Mouse (Mus musculus): Measurements from ENCODE around the gene Mst1. TPM values are rescaled to one million over a fixed set of nuclear protein-coding genes. Genes with fewer than 3 reads are reported as not detected.

The Mst1 gene
- polyA plus RNA-seq, 1 experiment from 2014 or later, result 62.0 TPM

- H3K4me3 ChIP-seq (ENCODE audit: low read depth, low read length), result no peak overlapping the region
- H3K4me2 ChIP-seq (ENCODE audit: low read depth, low read length), result no peak overlapping the region
- H3K36me3 ChIP-seq (ENCODE audit: control insufficient read depth, insufficient read depth), result no peaks in the 10 kb centered on the region
- H3K27me3 ChIP-seq (ENCODE audit: control insufficient read depth, insufficient read depth, low read depth, low read length), result no peaks in the 10 kb centered on the region; the same call in none of the 2 replicates
- WGBS (ENCODE audit: insufficient replicate concordance), result 23% methylated on average over 10 of the region's 11 CpGs
- ATAC-seq (ENCODE audit: low read depth), result peak; percentile 37; the same call in 1 of the 2 replicates
- H3K27ac ChIP-seq (ENCODE audit: low read length), result no peak overlapping the region
- H3K9ac ChIP-seq (ENCODE audit: low read depth, low read length), result no peak overlapping the region
- H3K9me3 ChIP-seq (replicated peaks; ENCODE audit: control insufficient read depth, low read length), result no peaks in the 10 kb centered on the region
- peaks cover 8% of the 10 kb centered on the region for H3K4me1 ChIP-seq (ENCODE audit: control insufficient read depth, low read depth, low read length)
Observed at GRCm38 (mm10) chr9:108119891-108120411, 39.7 kb downstream of the Mst1 start.

- Histone ChIP-seq H3K36me3 (ENCODE audit: control insufficient read depth, insufficient read depth) (no peaks in the 10 kb centered on the region), H3K4me3 (ENCODE audit: low read depth, low read length) (no peak overlapping the region), H3K9me3 (replicated peaks; ENCODE audit: control insufficient read depth, low read length) (no peaks in the 10 kb centered on the region), H3K4me1 (ENCODE audit: control insufficient read depth, low read depth, low read length) (peaks cover 8% of the 10 kb centered on the region), H3K27me3 (ENCODE audit: control insufficient read depth, insufficient read depth, low read depth, low read length) (no peaks in the 10 kb centered on the region; the same call in 1 of the 2 replicates), H3K4me2 (ENCODE audit: low read depth, low read length) (no peak overlapping the region), H3K27ac (ENCODE audit: low read length) (no peak overlapping the region), H3K9ac (ENCODE audit: low read depth, low read length) (no peak overlapping the region)
- WGBS (ENCODE audit: insufficient replicate concordance), result 60% methylated on average over 8 of the region's 8 CpGs
- ATAC-seq (ENCODE audit: low read depth), result no peak
Observed at GRCm38 (mm10) chr9:108120671-108121070, 40.4 kb downstream of the Mst1 start.

GRCm38 (mm10) chr9:108121170-108121969, 41.1 kb downstream of the Mst1 start:
- Histone ChIP-seq H3K4me3 (ENCODE audit: low read depth, low read length) (no peak overlapping the region), H3K27ac (ENCODE audit: low read length) (no peak overlapping the region), H3K9ac (ENCODE audit: low read depth, low read length) (no peak overlapping the region), H3K36me3 (ENCODE audit: control insufficient read depth, insufficient read depth) (no peaks in the 10 kb centered on the region), H3K4me2 (ENCODE audit: low read depth, low read length) (no peak overlapping the region), H3K4me1 (ENCODE audit: control insufficient read depth, low read depth, low read length) (peaks cover 8% of the 10 kb centered on the region), H3K9me3 (replicated peaks; ENCODE audit: control insufficient read depth, low read length) (no peaks in the 10 kb centered on the region), H3K27me3 (ENCODE audit: control insufficient read depth, insufficient read depth, low read depth, low read length) (no peaks in the 10 kb centered on the region; the same call in 1 of the 2 replicates)
- WGBS (ENCODE audit: insufficient replicate concordance), result 80% methylated on average over 10 of the region's 10 CpGs
- no peak for ATAC-seq (ENCODE audit: low read depth)

GRCm38 (mm10) chr9:108123916-108124315, 43.7 kb downstream of the Mst1 start:
- no peak overlapping the region for H3K27ac ChIP-seq (ENCODE audit: low read length)
- H3K4me1 ChIP-seq (ENCODE audit: control insufficient read depth, low read depth, low read length), result peaks cover 8% of the 10 kb centered on the region; the same call in 1 of the 2 replicates
- H3K27me3 ChIP-seq (ENCODE audit: control insufficient read depth, insufficient read depth, low read depth, low read length), result no peaks in the 10 kb centered on the region
- no peaks in the 10 kb centered on the region for H3K36me3 ChIP-seq (ENCODE audit: control insufficient read depth, insufficient read depth)
- no peak overlapping the region for H3K4me2 ChIP-seq (ENCODE audit: low read depth, low read length)
- WGBS (ENCODE audit: insufficient replicate concordance), result 71% methylated on average over 4 of the region's 4 CpGs
- no peaks in the 10 kb centered on the region for H3K9me3 ChIP-seq (replicated peaks; ENCODE audit: control insufficient read depth, low read length)
- ATAC-seq (ENCODE audit: low read depth), result no peak
- no peak overlapping the region for H3K4me3 ChIP-seq (ENCODE audit: low read depth, low read length)
- H3K9ac ChIP-seq (ENCODE audit: low read depth, low read length), result no peak overlapping the region

GRCm38 (mm10) chr9:108125731-108126130, 45.5 kb downstream of the Mst1 start:
- no peaks in the 10 kb centered on the region for H3K4me1 ChIP-seq (ENCODE audit: control insufficient read depth, low read depth, low read length)
- H3K4me2 ChIP-seq (ENCODE audit: low read depth, low read length), result no peak overlapping the region
- no peaks in the 10 kb centered on the region for H3K9me3 ChIP-seq (replicated peaks; ENCODE audit: control insufficient read depth, low read length)
- H3K36me3 ChIP-seq (ENCODE audit: control insufficient read depth, insufficient read depth), result no peaks in the 10 kb centered on the region
- no peak overlapping the region for H3K27ac ChIP-seq (ENCODE audit: low read length)
- no peak overlapping the region for H3K9ac ChIP-seq (ENCODE audit: low read depth, low read length)
- H3K4me3 ChIP-seq (ENCODE audit: low read depth, low read length), result no peak overlapping the region
- H3K27me3 ChIP-seq (ENCODE audit: control insufficient read depth, insufficient read depth, low read depth, low read length), result no peaks in the 10 kb centered on the region
- no peak for ATAC-seq (ENCODE audit: low read depth)
- WGBS (ENCODE audit: insufficient replicate concordance), result 69% methylated on average over 8 of the region's 8 CpGs

- Histone ChIP-seq H3K4me3 (ENCODE audit: low read depth, low read length) (no peak overlapping the region), H3K4me1 (ENCODE audit: control insufficient read depth, low read depth, low read length) (no peaks in the 10 kb centered on the region), H3K36me3 (ENCODE audit: control insufficient read depth, insufficient read depth) (no peaks in the 10 kb centered on the region), H3K4me2 (ENCODE audit: low read depth, low read length) (no peak overlapping the region), H3K27me3 (ENCODE audit: control insufficient read depth, insufficient read depth, low read depth, low read length) (no peaks in the 10 kb centered on the region), H3K9ac (ENCODE audit: low read depth, low read length) (no peak overlapping the region), H3K9me3 (replicated peaks; ENCODE audit: control insufficient read depth, low read length) (no peaks in the 10 kb centered on the region), H3K27ac (ENCODE audit: low read length) (no peak overlapping the region)
- 62% methylated on average over 17 of the region's 17 CpGs for WGBS (ENCODE audit: insufficient replicate concordance)
- ATAC-seq (ENCODE audit: low read depth), result no peak
Observed at GRCm38 (mm10) chr9:108126436-108127180, 46.4 kb downstream of the Mst1 start.

GRCm38 (mm10) chr9:108128248-108128647, 48.0 kb downstream of the Mst1 start:
- Histone ChIP-seq H3K9ac (ENCODE audit: low read depth, low read length) (no peak overlapping the region), H3K4me1 (ENCODE audit: control insufficient read depth, low read depth, low read length) (no peaks in the 10 kb centered on the region), H3K9me3 (replicated peaks; ENCODE audit: control insufficient read depth, low read length) (no peaks in the 10 kb centered on the region), H3K36me3 (ENCODE audit: control insufficient read depth, insufficient read depth) (no peaks in the 10 kb centered on the region), H3K27me3 (ENCODE audit: control insufficient read depth, insufficient read depth, low read depth, low read length) (no peaks in the 10 kb centered on the region), H3K27ac (ENCODE audit: low read length) (no peak overlapping the region), H3K4me2 (ENCODE audit: low read depth, low read length) (no peak overlapping the region), H3K4me3 (ENCODE audit: low read depth, low read length) (no peak overlapping the region)
- WGBS (ENCODE audit: insufficient replicate concordance), result 63% methylated on average over 11 of the region's 11 CpGs
- no peak for ATAC-seq (ENCODE audit: low read depth)

GRCm38 (mm10) chr9:108129042-108129948, 49.1 kb downstream of the Mst1 start:
- ATAC-seq (ENCODE audit: low read depth), result no peak
- Histone ChIP-seq H3K4me3 (ENCODE audit: low read depth, low read length) (no peak overlapping the region), H3K4me1 (ENCODE audit: control insufficient read depth, low read depth, low read length) (no peaks in the 10 kb centered on the region), H3K4me2 (ENCODE audit: low read depth, low read length) (no peak overlapping the region), H3K9ac (ENCODE audit: low read depth, low read length) (no peak overlapping the region), H3K27me3 (ENCODE audit: control insufficient read depth, insufficient read depth, low read depth, low read length) (no peaks in the 10 kb centered on the region), H3K36me3 (ENCODE audit: control insufficient read depth, insufficient read depth) (no peaks in the 10 kb centered on the region), H3K9me3 (replicated peaks; ENCODE audit: control insufficient read depth, low read length) (no peaks in the 10 kb centered on the region), H3K27ac (ENCODE audit: low read length) (no peak overlapping the region)
- 51% methylated on average over 13 of the region's 13 CpGs for WGBS (ENCODE audit: insufficient replicate concordance)
